Mouse (Mus musculus) forebrain, embryonic 15.5 days (tissue): Measurements from ENCODE around the gene Smg1. TPM values are rescaled to one million over a fixed set of nuclear protein-coding genes. Genes with fewer than 3 reads are reported as not detected.

Experiments used
- polyA plus RNA-seq: library from polyadenylated mRNA; unstranded; fragments of >200 nt; fragmentation: Nextera tagmentation; extraction: Ambion mirVana; gene quantifications from 2 replicates; pipeline ENCODE4 v1.2.1, GENCODE M21; 2015

Smg1 gene
- polyA plus RNA-seq, 1 experiment from 2014 or later: 24.4 TPM

Other genes with a start within 250 kb of the Smg1 start
- 524 and 546 TPM in 2 replicates for gene Rps15a, start 127.5 kb downstream of the Smg1 start, polyA plus RNA-seq
- 592 and 601 TPM in 2 replicates for gene Arl6ip1, start 114.0 kb downstream of the Smg1 start, polyA plus RNA-seq
- 5.9 and 6.5 TPM in 2 replicates for gene Syt17, start 204.6 kb upstream of the Smg1 start, polyA plus RNA-seq
- 0.75 and 0.81 TPM in 2 replicates for gene Itpripl2, start 248.3 kb upstream of the Smg1 start, polyA plus RNA-seq